Mouse (Mus musculus): ENCODE measurements around the gene Ppard.
"Not testable (repeated sequence)": the region's sequence is repeated elsewhere in the genome, so short reads cannot be mapped to it uniquely, and the experiment has no call there.

Gene Ppard

GRCm38 (mm10) chr17:28317725-28318124 lies 85.2 kb downstream of the Ppard start:
- DNase-seq, result no peak

GRCm38 (mm10) chr17:28321700-28322099 lies 89.2 kb downstream of the Ppard start:
- DNase-seq, result no peak

GRCm38 (mm10) chr17:28323786-28324185 lies 91.3 kb downstream of the Ppard start:
- DNase-seq, result no peak

- DNase-seq, result not testable (repeated sequence)
Measured at GRCm38 (mm10) chr17:28324416-28324815, 91.9 kb downstream of the Ppard start.

- no peak for DNase-seq
Measured at GRCm38 (mm10) chr17:28325751-28326150, 93.3 kb downstream of the Ppard start.

- DNase-seq, result no peak
Measured at GRCm38 (mm10) chr17:28326951-28327350, 94.5 kb downstream of the Ppard start.

GRCm38 (mm10) chr17:28327673-28328325 lies 95.3 kb downstream of the Ppard start:
- DNase-seq, result no peak

- peak; percentile 92 to 94 for DNase-seq
Measured at GRCm38 (mm10) chr17:28328366-28328928, 95.9 kb downstream of the Ppard start, which contains the start of gene Rpl10a. Gene Rpl10a, plus strand, starts transcription at chr17:28328471.

- no peak for DNase-seq
Measured at GRCm38 (mm10) chr17:28328946-28329345, 96.4 kb downstream of the Ppard start.

GRCm38 (mm10) chr17:28329503-28330231 lies 97.2 kb downstream of the Ppard start:
- DNase-seq, result no peak

GRCm38 (mm10) chr17:28330232-28330546 lies 97.7 kb downstream of the Ppard start:
- DNase-seq, result no peak

- not testable (repeated sequence) for DNase-seq
Measured at GRCm38 (mm10) chr17:28330590-28330989, 98.1 kb downstream of the Ppard start.

- DNase-seq, result no peak
Measured at GRCm38 (mm10) chr17:28331241-28332112, 99.0 kb downstream of the Ppard start.

GRCm38 (mm10) chr17:28332113-28332914 lies 99.8 kb downstream of the Ppard start:
- DNase-seq, result no peak

GRCm38 (mm10) chr17:28332915-28333546 lies 100.5 kb downstream of the Ppard start:
- DNase-seq, result no peak

- DNase-seq, result no peak
Measured at GRCm38 (mm10) chr17:28335267-28335666, 102.8 kb downstream of the Ppard start.

GRCm38 (mm10) chr17:28337547-28337946 lies 105.0 kb downstream of the Ppard start:
- DNase-seq, result no peak

GRCm38 (mm10) chr17:28340578-28340977 lies 108.1 kb downstream of the Ppard start:
- DNase-seq, result no peak

- no peak for DNase-seq
Measured at GRCm38 (mm10) chr17:28341091-28341490, 108.6 kb downstream of the Ppard start.

GRCm38 (mm10) chr17:28344050-28344607 lies 111.6 kb downstream of the Ppard start:
- DNase-seq, result no peak

- no peak for DNase-seq
Measured at GRCm38 (mm10) chr17:28344670-28345069, 112.2 kb downstream of the Ppard start.
